Mouse (Mus musculus): ENCODE data around the gene Kremen2.
"Not testable (repeated sequence)": the region's sequence is repeated elsewhere in the genome, so short reads cannot be mapped to it uniquely, and the experiment has no call there.

The Kremen2 gene

DNA sequence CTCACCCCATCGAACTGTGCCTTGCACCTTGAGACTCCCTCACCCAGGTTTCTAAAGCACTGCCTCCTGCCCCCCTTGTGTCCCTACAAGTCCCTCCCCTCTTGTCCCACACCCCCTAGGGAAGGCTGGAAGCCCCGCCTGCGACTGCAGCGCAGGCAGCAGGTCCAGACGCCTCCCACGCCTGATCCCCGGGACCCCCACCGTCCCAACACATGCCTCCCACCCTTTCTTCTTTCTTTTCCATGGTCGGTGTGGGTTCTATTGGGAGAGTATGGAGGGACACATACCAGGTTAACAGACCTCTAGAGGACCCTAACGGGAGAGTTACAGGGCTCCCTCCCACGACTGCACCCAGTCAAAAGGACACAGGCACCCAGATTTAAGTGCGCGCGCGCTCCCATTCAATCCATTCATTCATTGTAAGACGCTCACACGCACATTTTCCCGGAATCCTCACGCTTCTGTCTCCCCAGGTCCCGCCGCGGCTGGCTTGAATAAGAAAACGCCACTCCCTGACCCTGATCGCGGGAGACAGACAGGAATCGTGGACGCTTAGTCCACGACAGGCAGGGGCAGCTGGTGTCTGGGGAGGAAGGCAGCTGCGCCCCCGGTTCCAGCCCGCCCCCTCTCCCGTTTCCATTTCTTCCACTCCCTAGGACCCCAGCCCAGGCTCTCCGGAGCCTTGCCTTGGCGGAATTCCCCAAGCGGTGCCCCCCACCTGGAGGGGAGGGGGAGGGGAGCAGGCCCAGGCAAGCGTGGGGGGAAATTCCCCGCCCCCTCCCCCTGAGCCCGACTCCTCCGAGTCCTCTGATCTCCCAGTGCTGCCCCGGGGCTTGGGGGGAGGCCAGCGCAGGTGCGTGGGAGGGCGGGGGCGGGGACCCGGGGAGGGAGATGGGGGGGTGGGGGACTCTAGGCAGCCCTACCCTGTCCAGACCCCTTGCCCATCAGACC lies at the start of gene Kremen2:
Gene Kremen2 (minus strand): TSS at position 533 of the 951 bp plus-strand sequence.
- DNase-seq: peak; percentile 60

DNA sequence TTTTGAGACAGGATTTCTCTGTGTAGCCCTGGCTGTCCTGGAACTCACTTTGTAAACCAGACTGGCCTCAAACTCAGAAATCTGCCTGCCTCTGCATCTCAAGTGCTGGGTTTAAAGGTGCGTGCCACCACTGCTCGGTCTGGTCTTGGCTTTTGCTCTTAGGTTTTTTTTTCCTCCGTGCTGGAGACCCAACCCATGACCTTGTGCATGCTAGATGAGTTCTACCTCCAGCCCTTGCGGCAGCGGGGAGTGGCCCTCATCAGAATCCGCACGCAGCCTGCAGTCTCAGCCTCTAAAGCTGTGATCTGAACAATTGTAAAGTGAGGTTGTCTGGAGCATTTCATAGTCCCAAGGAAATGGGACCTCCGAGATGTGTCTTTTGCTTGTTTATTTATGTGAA lies 49.7 kb upstream of the Kremen2 start:
- DNase-seq: no peak

DNA sequence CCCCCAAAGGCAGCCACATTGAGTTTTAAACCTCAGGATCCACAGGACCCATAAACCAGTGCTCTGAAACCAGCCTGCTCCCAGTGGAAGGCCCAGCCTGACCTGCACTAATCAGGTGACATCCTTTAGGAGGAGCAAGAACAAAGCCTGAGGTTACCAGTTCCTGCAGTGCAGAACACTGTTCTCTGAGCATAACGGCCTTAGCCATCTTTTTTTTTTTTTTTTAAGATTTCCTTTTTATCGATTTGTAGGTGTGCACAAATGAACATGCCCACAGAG lies 45.4 kb upstream of the Kremen2 start:
- DNase-seq: peak; percentile 38

DNA sequence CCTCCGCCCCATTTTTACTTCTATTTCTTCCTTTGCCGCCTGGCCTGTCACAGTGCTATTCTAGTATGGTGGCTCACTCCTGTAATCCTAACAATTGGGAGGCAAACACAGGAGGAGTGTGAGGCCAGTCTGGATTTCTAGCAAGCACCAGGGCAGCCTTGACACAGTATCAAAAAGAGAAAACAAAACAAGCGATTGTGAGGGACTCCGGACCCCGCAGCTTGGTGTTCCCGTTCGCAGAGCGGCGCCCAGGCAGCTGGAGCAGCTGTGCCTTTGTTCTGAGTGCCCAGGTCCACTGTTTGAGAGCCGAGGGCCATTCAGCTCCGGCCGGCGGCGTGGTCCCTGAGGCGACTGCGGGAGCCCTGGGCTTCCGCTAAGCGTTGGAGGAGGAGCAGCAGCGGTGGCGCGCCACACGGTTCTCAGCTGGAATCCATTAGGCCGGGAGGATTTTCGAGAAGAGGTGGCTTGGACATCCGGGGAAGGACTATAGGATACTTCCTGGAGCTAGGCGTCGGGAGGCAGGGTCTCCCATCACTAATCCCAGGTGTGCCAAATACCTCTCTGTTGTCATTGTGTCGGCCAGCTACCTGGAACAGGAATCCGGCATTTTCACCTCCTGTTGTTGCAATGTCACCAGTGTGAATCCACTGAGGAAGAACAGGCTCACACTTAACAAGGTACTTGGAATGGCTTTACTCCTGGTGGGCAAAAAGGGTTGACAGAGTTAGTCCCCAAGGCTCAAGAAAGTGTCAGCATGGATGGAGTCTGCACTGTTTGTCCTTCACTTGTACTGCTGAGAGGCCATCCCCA lies 44.8 kb upstream of the Kremen2 start, which contains the start of gene Srrm2:
Gene Srrm2 (plus strand): TSS at position 264 of the 810 bp plus-strand sequence.
- DNase-seq: peak; percentile 69

DNA sequence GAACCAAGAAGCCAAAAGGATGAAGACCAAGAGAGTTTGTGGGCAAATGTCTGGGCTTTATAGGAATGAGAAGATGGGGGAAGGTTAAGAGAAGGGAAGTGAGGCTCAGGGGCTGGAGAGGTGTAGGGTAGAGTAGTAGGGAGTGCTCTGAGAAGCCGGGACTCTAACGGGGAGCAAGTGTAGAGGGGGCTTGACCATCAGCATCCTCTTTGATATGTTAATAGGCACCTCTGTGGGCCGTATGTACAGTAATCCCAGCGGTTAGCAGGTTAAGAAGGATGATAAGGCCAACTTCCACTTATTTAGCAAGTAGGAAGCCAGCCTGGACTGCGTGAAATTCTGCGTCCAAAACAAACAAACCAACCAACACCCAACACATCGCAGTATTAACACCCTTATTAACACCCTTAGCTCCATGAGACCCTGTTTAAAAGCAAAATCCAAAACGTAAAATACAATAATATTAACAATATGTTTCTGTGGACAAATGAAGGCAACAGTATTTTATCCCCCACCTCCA lies 44.2 kb upstream of the Kremen2 start:
- no peak for DNase-seq

DNA sequence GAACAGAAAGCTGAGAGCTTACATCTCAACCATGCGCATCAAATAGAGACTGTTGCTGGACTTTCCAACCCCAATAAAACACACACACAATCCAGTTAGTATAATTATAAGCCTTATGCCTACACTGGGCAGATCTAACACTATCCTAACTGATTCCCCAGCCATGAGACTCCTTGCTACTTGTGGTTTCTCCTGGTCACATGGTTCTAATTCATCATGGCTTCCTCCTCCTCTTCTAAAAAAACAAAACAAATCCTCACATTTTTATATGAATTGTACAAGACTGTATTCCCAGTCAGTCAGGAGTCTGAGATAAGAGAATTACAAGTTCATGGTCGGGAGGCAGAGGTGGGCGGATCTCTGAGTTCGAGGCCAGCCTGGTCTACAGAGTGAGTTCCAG lies 43.3 kb upstream of the Kremen2 start:
- no peak for DNase-seq

DNA sequence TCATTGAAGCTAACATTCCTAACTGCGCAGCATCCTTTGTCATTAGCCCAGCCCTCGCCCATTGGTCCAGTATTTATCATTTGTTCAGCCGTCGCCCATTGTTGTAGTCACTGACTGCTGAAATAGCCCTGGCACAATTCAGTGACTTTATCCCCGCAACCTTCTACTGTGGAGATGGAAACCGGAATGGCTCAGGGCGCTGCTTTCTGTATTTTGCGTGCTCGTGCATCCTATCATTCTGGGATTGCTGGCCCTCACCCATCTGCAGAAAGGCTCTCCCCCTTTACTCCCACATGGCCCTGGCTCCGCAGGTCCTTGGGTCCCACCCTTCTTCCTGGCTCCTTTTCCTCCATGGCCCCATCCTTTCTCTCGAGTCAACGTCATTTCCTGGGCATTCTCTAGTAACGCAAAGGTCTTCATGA lies 40.9 kb upstream of the Kremen2 start:
- no peak for DNase-seq

DNA sequence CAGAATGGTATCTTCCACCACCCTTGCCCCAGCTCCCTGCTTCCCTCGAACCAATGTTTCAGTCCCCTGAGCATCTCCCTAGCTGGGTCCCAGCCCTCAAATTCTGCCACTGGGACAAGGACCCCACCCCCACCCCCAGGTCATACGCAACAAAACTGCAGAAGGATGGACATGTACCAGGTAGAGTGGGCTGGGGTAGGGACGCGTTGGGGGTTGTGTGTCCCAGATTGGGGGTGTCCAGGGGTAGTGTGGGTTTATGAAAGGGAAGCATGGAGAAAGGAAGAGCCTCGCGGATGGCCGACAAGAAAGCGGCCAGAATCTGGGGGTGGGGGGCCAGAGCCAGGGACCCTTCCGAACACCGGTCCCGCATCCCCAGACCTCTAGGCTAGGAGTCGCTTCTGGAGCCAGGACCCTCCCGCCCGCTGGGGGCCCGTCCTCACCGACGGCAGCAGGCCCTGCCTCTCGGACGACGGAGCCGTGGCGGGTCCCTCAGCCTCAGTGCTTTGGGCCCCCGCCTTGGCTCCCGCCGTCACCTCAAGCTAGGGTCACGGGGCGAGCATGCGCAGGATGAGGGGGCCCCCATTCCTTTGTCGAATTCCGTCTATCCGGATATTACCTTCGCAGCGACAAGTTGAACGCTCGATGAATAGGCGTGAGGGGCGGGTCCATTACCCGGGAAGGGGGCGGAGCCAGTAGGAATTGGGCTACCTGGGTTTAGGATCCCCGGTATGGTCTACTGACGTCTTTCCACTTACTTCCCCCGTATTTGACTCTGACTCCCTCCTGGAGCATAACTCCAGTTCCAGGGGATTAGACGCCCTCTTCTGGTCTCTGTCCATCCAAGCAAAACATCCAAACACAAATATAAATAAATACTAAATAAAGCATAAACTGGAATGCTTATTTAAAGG lies 40.2 kb upstream of the Kremen2 start, which contains the start of gene Flywch2:
Gene Flywch2 (minus strand): TSS at position 521 of the 911 bp plus-strand sequence.
- DNase-seq: peak; percentile 84

DNA sequence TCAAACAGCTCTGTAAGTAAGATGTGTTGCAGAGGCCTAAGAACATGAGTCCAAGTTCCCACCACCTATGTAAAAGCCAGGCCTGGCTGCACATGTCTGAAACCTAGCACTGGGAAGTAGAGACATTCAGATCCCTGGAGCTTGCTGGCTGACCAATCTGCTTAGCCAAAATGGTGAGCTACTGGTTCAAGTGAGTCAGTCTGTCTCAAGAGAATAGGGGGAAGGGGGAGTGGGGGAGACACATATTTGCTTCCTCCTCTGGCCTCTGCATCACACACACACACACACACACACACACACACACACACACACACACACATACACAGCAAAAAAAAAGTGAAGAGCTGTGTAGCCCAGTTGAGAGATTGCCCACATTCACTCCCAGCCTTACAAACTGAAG lies 37.7 kb upstream of the Kremen2 start:
- no peak for DNase-seq

DNA sequence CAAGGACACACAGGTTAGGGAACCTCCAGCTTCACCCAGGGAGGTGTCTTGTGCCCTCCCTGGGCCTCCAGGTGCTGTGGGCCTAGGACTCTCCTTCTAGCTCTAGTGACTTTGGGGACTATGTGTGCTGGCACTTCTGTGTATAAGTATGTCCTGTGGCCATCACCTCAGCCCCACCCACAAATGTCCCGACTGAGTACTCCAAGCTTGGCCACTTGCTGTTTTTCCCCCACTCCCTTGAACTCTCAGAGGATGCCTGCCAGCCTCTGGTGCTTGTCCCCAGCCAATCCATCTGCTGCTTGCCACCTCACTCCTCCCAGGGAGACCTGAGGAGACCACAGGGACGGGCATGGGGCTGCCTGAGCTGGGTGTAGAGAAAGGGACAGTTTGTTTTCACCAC lies 32.8 kb upstream of the Kremen2 start:
- DNase-seq: no peak

DNA sequence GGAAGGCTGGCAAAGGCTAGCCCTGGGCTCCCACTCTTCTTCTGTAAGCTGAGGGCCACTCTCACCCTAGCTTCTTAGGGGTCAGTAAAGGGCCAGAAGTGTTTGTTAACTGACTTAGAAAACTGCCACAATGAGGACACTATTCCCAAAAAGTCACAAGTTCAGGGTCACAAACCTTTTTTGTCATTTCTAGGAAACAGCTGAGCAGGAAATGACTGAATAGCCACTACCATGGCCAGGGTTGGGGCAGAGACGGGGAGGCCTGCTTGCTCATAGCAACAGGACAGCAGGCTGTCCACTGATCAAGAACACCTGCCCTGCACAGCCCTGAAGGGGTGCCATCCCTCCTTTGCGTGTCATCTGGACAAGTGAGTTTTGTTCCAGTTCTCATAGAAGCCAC lies 31.5 kb upstream of the Kremen2 start:
- no peak for DNase-seq

DNA sequence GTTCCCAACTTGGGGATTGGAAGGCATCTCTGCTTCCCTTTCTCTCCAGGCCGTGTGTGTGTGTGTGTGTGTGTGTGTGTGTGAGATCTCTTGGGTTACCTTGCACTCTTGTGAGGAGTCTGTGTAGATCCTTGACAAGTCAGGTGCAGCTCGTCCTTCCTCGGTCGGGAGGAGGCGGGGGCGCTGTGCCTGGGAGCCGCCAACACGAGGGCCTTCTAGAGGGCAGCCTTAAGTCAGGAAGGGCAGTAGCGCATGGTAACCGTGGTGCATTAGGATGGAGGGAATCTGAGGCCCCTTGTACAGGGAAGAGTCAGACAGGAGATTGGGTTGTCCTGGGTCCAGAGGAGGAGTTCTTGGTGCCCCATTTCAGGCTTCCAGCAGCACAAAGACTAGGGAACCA lies 30.6 kb upstream of the Kremen2 start:
- DNase-seq: no peak

DNA sequence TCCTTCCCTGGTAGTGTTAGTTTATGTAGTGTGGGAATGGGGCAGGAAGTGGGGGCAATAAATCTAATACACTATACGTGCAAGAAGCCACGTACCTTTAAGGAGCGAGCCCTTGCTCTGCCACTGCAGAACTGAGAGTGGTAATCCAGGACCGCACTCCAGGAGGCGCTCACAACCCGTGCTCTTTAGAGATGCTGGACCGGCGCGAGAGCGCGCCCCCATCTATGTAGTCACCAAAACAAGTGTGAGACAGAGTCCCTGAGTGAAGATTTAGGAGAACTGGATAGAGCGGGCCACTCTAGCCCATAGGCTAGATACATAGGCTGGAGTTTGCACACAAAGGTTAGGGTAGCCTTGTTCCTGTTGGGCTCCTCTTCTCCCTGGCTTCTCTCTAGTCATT lies 28.5 kb upstream of the Kremen2 start:
- DNase-seq: peak; percentile 92

DNA sequence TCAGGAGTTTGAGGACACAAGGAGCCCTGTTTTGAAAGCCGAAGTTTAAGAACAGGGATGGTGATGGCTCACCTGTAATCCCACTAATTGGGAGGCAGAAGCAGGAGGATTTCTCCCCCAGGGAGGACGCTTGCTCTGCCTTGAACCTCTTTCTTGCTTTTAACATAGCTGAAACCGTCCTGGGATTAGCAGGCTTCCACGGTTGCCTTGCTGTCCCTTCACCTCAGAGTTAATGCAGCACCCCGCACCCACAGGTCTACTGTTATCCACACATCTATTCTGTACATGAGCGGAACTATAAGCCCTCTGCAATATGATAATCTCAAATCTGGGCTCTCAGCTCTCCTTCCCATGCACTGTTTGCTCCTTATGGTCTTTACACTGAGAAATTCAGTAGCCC lies 28.0 kb upstream of the Kremen2 start:
- DNase-seq: no peak

DNA sequence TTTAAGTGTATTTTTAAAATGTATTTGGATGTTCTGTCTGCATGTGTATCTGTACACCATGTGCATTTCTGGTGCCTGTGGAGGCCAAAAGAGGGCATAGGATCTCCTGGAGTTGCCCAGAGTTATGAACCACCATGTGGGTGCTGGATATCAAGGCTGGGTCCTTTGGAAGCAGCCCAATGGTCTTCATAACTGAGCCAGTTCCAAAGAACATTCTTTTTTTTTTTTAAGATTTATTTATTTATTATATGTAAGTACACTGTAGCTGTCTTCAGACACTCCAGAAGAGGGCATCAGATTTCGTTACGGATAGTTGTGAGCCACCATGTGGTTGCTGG lies 26.6 kb upstream of the Kremen2 start:
- DNase-seq: not testable (repeated sequence)

DNA sequence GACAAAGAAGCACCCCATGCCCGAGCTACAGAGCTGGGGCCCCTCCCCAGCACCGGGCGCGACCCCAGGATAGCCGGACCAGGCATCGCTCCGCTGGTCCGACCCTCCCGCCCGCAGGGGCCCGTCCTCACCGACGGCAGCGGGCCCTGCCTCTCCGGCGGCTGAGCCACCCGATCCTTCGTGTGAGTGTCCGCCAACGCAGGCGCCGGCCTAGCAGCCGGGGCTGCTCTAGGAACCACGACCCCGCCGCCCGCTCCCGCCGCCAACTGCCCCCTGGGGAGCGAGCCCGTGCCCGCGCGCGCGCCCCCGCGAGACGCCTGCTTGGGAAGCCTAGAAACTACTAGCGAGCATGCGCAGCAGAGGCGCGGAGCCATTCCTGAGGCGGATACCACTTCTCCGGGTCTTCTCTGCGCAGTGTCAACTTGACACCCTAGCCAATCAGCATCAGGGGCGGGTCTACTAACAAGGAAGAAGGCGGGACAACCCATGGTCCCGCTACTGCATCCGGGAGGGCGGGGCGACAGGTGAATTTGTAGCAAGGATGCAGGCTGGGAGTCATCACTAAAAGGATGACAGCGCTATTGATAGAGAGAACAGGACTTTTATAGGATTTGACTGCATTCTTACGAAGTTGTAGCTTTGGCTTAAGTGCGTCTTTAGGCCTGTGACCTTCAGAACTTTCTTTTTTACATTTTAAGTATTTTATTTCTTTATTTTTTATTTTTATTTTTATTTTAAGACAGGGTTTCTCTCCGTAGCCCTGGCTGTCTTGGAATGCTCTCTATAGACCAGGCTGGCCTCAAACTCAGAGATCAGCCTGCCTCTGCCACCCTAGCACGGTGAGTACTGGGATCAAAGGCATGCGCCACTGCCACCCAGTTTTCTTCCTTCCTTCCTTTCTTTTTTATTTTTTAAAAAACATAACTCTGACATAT lies 25.9 kb upstream of the Kremen2 start, which contains the start of gene Flywch1:
Gene Flywch1 (minus strand): TSS at position 319 of the 935 bp plus-strand sequence.
- DNase-seq: peak; percentile 97

DNA sequence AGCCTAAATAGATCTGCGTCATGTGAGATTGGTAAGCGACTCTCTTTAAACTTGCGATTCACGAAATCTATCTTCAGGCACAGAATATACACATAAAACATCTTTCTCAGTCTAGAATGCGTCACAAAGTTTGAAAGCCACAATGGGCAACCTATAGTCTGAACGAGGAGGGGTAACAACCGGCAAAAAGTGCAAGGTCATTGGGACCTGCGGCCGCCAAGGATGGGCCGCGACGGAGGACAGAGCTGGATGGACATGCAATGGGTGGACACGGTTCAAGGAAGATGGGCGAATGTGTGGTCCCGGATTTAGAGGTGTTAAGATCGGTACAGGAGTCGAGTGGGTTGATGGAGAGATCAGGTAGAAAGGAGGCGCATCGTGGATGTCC lies 25.3 kb upstream of the Kremen2 start:
- no peak for DNase-seq

DNA sequence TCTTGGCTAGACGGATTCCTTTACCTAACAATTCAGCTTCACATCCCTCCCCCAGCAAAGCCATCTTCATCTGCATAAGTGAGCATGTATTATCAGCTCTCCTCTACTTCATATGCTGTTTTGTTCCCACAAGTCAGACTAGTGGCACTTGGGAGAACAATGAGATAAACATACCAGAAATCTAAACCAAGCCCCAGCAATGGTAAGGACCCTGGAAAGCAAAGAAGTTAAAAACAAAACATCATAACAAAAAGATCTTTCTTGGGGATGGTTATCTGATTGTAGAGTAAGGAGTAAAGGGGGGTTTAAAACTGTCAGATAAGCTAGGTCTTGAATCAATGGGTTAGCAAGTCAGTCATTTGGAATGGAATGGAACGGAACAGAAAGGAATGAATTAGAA lies 24.9 kb upstream of the Kremen2 start:
- DNase-seq: no peak

DNA sequence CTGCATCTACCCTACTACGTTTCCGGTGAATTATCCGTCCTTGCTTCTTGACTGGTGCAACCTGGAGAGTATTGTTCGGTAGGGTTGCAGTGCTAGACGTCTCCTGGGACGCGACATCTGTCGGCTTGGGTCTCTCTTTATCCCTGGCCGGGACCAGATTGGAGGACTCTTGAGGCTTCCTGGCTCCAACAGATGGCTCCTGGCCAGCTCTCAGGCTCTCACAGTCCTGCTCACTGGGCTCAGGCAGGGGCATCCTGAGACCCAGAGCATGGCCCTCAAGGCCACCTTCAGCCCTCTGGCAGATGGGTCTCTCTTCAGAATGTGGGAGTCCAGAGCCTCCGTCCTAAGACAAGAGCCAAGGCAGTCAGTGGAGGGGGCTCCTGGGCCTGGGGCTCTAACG lies 17.3 kb upstream of the Kremen2 start:
- DNase-seq: no peak

DNA sequence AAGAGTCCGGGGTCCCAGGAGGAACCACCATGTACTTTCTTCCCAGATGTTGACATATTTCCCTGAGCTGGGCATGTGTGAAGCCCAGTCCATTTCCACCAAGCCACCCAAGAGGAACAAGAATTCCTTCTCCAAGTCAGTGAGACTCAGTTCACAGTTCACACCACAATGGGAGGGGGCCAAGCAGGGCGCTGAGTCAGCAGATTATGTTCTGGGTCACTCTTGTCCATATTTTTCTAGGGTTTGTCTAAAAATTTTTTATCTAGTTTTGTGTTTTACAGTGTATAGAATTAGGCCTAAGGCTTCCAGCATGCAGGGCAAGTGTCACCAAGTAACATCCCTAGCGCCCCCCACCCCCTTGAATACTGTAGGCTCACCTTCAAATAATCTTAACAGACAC lies 15.5 kb upstream of the Kremen2 start:
- no peak for DNase-seq

DNA sequence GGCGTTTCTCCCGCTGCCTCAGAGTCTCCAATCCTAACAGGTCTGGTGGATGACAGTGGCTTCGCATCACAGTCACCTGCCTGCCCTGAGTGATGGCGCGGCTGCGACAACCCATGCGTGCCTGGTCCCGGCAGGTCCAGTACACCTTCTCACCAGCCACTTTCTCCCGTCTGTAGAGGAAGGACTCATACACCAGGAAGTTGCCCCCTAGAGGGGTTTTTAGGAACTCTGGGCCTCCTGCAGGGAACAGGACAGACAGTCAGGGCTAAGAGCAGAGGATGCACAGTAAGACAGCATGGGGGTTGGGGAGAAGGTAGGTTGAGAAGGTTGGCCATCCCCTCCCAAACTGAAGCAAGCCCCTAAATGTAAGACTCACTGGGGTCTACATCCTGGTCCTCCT lies 14.6 kb upstream of the Kremen2 start:
- no peak for DNase-seq

DNA sequence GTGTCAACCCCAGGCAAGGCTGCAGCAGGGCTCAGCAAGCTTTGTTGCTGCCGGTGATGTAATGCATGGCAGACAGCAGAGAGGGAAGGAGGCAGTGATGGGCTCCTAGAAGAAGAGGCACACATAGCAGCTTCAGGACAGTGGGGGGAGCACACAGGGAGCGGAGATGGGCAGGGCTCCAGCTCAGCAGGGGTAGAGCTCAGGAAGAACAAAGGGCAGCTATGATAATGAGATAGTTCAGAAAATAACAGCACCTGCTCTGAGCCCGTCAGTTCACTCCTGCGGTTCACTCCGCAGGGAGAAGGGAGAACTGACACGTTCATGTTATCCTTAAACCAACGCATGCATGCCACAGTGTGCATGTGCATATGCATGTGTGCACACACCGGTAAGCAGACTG lies 13.2 kb upstream of the Kremen2 start:
- DNase-seq: no peak

Measured in thymus, postnatal 4 days (tissue).